Mouse (Mus musculus): ENCODE results near the gene Cep131. TPM values are rescaled to one million over a fixed set of nuclear protein-coding genes. Genes with fewer than 3 reads are reported as not detected.

Cep131 gene
- polyA plus RNA-seq, 1 experiment, result 19.8 TPM

DNA sequence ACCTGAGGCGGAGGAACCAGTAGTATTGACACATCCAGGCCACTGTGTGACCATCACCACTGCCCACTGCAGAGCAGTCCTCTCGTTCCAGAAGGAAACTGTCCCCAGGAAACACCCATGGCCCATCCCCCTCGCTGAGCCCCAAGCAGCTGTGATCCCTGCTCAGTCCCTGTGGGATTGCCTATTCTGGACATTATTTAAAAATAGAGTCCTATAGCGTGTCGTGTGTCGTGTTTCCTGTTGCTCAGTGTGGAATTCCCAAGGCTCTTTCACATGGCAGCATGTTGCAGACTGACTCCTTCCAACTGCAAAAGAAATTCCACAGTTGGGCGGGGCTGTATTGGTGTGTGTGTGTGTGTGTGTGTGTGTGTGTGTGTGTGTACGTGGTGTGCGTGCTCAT lies 34.4 kb downstream of the Cep131 start:
- WGBS, result 72% methylated on average over 9 of the region's 9 CpGs
- Histone ChIP-seq H3K4me1 (ENCODE audit: control insufficient read depth, insufficient read depth, low read length) (no peaks in the 10 kb centered on the region; the same call in 1 of the 2 replicates), H3K4me3 (replicated peaks; ENCODE audit: control insufficient read depth, low read depth, low read length) (no peak overlapping the region)

DNA sequence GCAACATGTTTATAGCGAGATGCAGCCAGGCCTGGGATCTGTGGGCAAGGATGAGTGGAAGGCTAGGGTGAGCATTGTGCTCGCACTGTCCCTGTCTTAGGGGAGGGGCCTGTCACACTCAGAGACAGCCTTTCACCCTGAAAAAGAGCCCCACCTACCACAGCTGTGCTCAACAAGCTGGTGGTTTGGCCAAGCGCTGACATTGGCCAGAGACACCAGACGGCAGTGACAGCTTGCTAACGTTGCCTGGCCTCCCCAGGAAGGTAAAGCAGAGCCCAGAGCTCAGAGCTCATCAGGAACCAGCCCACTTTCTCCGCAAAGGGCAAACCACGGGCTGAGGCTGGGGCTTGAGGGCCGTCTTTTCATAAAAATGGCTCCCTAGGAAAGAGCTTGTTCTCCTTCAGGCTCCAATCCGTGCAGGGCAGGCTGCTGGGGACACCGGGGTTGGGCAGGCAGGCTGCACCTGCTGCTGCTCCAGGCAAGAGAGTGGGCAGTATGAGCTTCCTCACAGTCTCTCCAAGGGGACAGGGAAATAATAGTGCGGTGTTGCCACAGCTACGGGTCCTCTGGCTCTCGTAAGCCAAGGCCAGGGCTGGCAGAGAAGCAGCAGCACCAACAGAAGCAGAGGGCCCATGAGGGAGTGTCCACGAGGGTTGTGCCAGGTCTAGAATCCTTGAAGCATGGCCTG lies 35.4 kb downstream of the Cep131 start:
- no peak overlapping the region for H3K4me3 ChIP-seq (replicated peaks; ENCODE audit: control insufficient read depth, low read depth, low read length)
- no peak for TF ChIP-seq POLR2A (IDR thresholded peaks at IDR 0.05; ENCODE audit: borderline replicate concordance, control insufficient read depth, low read depth, low read length)
- TF ChIP-seq CTCF (IDR thresholded peaks at IDR 0.05; ENCODE audit: control insufficient read depth, insufficient read depth, low read length), result no peak
- peak overlapping the region; percentile 15; the same call in 1 of the 2 replicates for H3K27ac ChIP-seq (ENCODE audit: control insufficient read depth, insufficient read depth, low read depth, low read length, poor library complexity)
- no peaks in the 10 kb centered on the region; the same call in 1 of the 2 replicates for H3K4me1 ChIP-seq (ENCODE audit: control insufficient read depth, insufficient read depth, low read length)
- 56% methylated on average over 14 of the region's 14 CpGs for WGBS

More for the DNA sequence above, 34.4 kb downstream of the Cep131 start:
- TF ChIP-seq POLR2A (IDR thresholded peaks at IDR 0.05; ENCODE audit: borderline replicate concordance, control insufficient read depth, low read depth, low read length), result no peak
- no peak overlapping the region for H3K27ac ChIP-seq (ENCODE audit: control insufficient read depth, insufficient read depth, low read depth, low read length, poor library complexity)

GRCm38 (mm10) chr11:120049067-120049466 lies 37.6 kb downstream of the Cep131 start:
- H3K4me3 ChIP-seq (replicated peaks; ENCODE audit: control insufficient read depth, low read depth, low read length), result no peak overlapping the region
- H3K4me1 ChIP-seq (ENCODE audit: control insufficient read depth, insufficient read depth, low read length), result no peaks in the 10 kb centered on the region; the same call in 1 of the 2 replicates
- TF ChIP-seq POLR2A (IDR thresholded peaks at IDR 0.05; ENCODE audit: borderline replicate concordance, control insufficient read depth, low read depth, low read length) (no peak), CTCF (IDR thresholded peaks at IDR 0.05; ENCODE audit: control insufficient read depth, insufficient read depth, low read length) (no peak)
- no peak overlapping the region for H3K27ac ChIP-seq (ENCODE audit: control insufficient read depth, insufficient read depth, low read depth, low read length, poor library complexity)
- WGBS, result 77% methylated on average over 8 of the region's 8 CpGs

GRCm38 (mm10) chr11:120048252-120048556 lies 38.4 kb downstream of the Cep131 start:
- 3% methylated on average over 23 of the region's 23 CpGs for WGBS
- H3K4me1 ChIP-seq (ENCODE audit: control insufficient read depth, insufficient read depth, low read length), result no peaks in the 10 kb centered on the region; the same call in 1 of the 2 replicates
- TF ChIP-seq POLR2A (IDR thresholded peaks at IDR 0.05; ENCODE audit: borderline replicate concordance, control insufficient read depth, low read depth, low read length), result no peak
- TF ChIP-seq CTCF (IDR thresholded peaks at IDR 0.05; ENCODE audit: control insufficient read depth, insufficient read depth, low read length), result no peak
- no peak overlapping the region for H3K27ac ChIP-seq (ENCODE audit: control insufficient read depth, insufficient read depth, low read depth, low read length, poor library complexity)
- no peak overlapping the region for H3K4me3 ChIP-seq (replicated peaks; ENCODE audit: control insufficient read depth, low read depth, low read length)

- H3K4me3 ChIP-seq (replicated peaks; ENCODE audit: control insufficient read depth, low read depth, low read length), result no peak overlapping the region
- no peaks in the 10 kb centered on the region; the same call in 1 of the 2 replicates for H3K4me1 ChIP-seq (ENCODE audit: control insufficient read depth, insufficient read depth, low read length)
- WGBS, result 20% methylated on average over 23 of the region's 23 CpGs
- no peak overlapping the region for H3K27ac ChIP-seq (ENCODE audit: control insufficient read depth, insufficient read depth, low read depth, low read length, poor library complexity)
- TF ChIP-seq CTCF (IDR thresholded peaks at IDR 0.05; ENCODE audit: control insufficient read depth, insufficient read depth, low read length) (no peak), POLR2A (IDR thresholded peaks at IDR 0.05; ENCODE audit: borderline replicate concordance, control insufficient read depth, low read depth, low read length) (no peak)
These were observed 38.9 kb downstream of the Cep131 start for GRCm38 (mm10) chr11:120047531-120048251.

GRCm38 (mm10) chr11:120046553-120047191 lies 40.0 kb downstream of the Cep131 start, which contains the start of gene Aatk:
Gene Aatk, minus strand, starts transcription at chr11:120047167.
- TF ChIP-seq CTCF (IDR thresholded peaks at IDR 0.05; ENCODE audit: control insufficient read depth, insufficient read depth, low read length), result no peak
- TF ChIP-seq POLR2A (IDR thresholded peaks at IDR 0.05; ENCODE audit: borderline replicate concordance, control insufficient read depth, low read depth, low read length), result 0 out of 2 replicates have a peak, but pooled peaks have one; percentile 25
- 7% methylated on average over 63 of the region's 63 CpGs for WGBS
- H3K27ac ChIP-seq (ENCODE audit: control insufficient read depth, insufficient read depth, low read depth, low read length, poor library complexity), result no peak within 1 kb of the TSS; the same call in 1 of the 2 replicates
- no peak within 1 kb of the TSS for H3K4me3 ChIP-seq (replicated peaks; ENCODE audit: control insufficient read depth, low read depth, low read length)
- H3K4me1 ChIP-seq (ENCODE audit: control insufficient read depth, insufficient read depth, low read length), result no peaks in the 10 kb centered on the region; the same call in 1 of the 2 replicates

DNA sequence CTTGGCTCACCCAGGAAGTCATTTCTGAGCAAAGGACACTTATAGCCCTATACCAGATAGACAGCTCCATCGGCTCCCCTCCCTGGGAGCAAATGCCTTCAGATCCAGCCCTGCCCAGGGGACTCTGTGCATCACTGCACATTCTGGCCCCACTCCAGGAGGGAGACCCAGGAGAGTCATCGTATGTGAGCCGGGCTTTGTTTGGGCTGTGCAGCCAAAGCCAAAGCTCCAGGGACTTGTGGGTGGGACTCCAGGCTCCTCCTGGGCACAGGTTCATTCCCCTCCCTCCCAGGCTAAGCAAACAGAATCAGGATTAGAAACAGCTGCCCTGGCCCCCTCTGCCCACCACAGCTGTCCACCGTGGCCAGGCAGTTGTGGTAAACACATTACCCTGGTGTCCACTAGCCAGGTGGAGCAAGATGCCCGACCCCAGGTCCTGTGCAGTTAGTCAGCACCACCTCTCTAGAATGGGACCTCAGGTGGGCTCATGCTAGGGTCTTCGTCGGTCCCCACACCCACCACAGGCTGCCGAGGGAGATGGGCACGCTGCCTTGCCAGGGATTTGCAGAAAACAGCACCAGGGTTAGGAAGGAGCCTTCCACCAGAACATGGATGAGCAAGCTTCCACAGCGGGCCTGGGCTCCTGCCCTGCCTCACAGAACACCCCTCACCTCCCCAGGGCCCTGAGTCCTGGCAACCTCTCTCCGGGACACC lies 40.6 kb downstream of the Cep131 start:
- no peaks in the 10 kb centered on the region; the same call in 1 of the 2 replicates for H3K4me1 ChIP-seq (ENCODE audit: control insufficient read depth, insufficient read depth, low read length)
- TF ChIP-seq CTCF (IDR thresholded peaks at IDR 0.05; ENCODE audit: control insufficient read depth, insufficient read depth, low read length), result no peak
- TF ChIP-seq POLR2A (IDR thresholded peaks at IDR 0.05; ENCODE audit: borderline replicate concordance, control insufficient read depth, low read depth, low read length), result no peak
- H3K27ac ChIP-seq (ENCODE audit: control insufficient read depth, insufficient read depth, low read depth, low read length, poor library complexity), result no peak overlapping the region
- 77% methylated on average over 11 of the region's 11 CpGs for WGBS
- no peak overlapping the region for H3K4me3 ChIP-seq (replicated peaks; ENCODE audit: control insufficient read depth, low read depth, low read length)

Data from bone marrow, adult 2 months (tissue).